Mouse (Mus musculus): ENCODE results near the gene Auts2. TPM values are rescaled to one million over a fixed set of nuclear protein-coding genes. Genes with fewer than 3 reads are reported as not detected.

Gene Auts2
- polyA plus RNA-seq, 1 experiment from 2014 or later = 4.9 TPM

DNA sequence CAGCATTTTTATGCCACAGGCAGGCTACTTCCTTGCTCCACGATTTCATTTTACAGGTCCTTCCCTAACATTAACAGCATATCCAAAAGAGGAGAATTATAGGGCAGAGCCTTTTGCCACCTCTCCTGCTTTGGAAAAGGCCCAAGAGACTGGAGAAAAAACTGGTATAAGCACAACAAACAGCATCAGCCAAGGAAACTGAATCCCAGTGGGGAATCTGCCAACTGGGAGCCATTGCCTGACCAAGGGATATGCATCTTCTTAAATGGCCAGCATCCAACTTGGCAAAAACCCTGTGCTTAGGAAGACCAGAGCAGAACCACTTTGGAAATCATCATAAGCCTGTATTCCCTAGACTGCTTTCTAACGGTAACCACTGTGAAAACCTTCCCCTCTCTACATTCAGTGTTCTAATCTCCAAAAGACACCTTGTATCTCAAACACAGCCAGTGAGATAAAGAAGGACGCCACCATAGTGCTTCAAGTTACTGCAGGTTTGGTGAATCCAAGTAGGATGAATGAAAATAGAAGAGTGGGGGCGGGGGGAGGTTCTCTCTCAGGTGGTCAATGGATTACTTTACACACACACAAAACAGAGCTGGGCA is 169.6 kb downstream of the Auts2 start:
- H3K9ac ChIP-seq (ENCODE audit: low read depth, low read length) = no peak overlapping the region
- no peak overlapping the region for H3K4me2 ChIP-seq (replicated peaks; ENCODE audit: low read depth)
- no peak overlapping the region for H3K27ac ChIP-seq (ENCODE audit: low read depth, low read length)
- no peak overlapping the region for H3K4me3 ChIP-seq (ENCODE audit: low read depth, low read length)
- no peak for ATAC-seq
- H3K27me3 ChIP-seq (replicated peaks; ENCODE audit: control insufficient read depth, insufficient read depth, low read length) = no peaks in the 10 kb centered on the region
- peaks cover 6% of the 10 kb centered on the region; the same call in 1 of the 2 replicates for H3K4me1 ChIP-seq (replicated peaks; ENCODE audit: control insufficient read depth, insufficient read depth, low read length)
- no peaks in the 10 kb centered on the region for H3K9me3 ChIP-seq (ENCODE audit: control insufficient read depth)
- 72% methylated on average over 4 of the region's 4 CpGs for WGBS
- no peak for TF ChIP-seq CTCF (IDR thresholded peaks at IDR 0.05; ENCODE audit: low read depth)
- H3K36me3 ChIP-seq (ENCODE audit: control insufficient read depth, insufficient read depth) = no peaks in the 10 kb centered on the region

DNA sequence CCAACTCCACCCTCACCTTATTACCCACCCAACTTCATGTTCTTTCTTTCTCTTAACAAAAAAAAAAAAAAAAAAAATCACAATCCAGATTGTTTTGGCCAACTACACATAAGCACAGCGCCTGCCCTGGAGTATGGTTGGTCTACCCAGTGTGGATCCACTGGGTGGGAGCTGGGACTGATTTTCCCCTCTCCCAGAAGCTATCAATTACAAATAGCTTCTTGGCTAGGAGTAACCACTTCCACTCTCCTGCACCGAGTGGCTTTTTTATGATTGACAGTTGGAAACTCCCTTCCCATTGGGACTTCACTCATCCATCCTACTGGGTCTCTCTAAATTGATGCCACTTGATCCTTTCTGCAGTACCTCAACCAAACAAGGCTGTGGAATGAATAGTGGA is 170.5 kb downstream of the Auts2 start:
- H3K27ac ChIP-seq (ENCODE audit: low read depth, low read length) = no peak overlapping the region
- no peak for ATAC-seq
- 90% methylated on average over 2 of the region's 2 CpGs for WGBS

DNA sequence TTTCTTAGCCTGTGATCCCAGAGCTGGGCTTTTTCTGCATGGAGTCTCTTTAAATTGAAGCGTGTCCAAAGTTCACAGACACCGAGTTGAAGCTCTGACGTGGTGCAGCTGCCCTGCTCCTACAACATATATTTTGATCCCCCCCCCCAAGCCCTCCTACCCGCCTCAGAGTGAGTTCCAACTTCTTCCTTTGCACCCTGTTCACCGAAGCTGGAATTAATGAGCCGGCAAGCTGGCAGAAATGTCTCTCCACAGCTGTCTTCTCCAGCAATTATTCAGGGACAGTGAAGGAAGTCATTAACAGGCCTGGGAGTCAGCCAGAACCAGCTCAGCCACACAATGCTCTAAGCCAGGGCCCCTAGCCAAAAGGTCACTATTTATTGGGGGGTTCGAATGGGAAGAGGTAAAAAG is 174.5 kb downstream of the Auts2 start:
- Histone ChIP-seq H3K36me3 (ENCODE audit: control insufficient read depth, insufficient read depth) (no peaks in the 10 kb centered on the region), H3K27ac (ENCODE audit: low read depth, low read length) (no peak overlapping the region), H3K4me2 (replicated peaks; ENCODE audit: low read depth) (0 out of 2 replicates have a peak overlapping the region, but pooled peaks have one; percentile 10), H3K4me1 (replicated peaks; ENCODE audit: control insufficient read depth, insufficient read depth, low read length) (peaks cover 9% of the 10 kb centered on the region; the same call in 1 of the 2 replicates), H3K9ac (ENCODE audit: low read depth, low read length) (no peak overlapping the region), H3K4me3 (ENCODE audit: low read depth, low read length) (no peak overlapping the region), H3K27me3 (replicated peaks; ENCODE audit: control insufficient read depth, insufficient read depth, low read length) (no peaks in the 10 kb centered on the region), H3K9me3 (ENCODE audit: control insufficient read depth) (no peaks in the 10 kb centered on the region)
- no peak for TF ChIP-seq CTCF (IDR thresholded peaks at IDR 0.05; ENCODE audit: low read depth)
- ATAC-seq = peak; percentile 67
- 7% methylated on average over 7 of the region's 7 CpGs for WGBS

More for the DNA sequence above, 170.5 kb downstream of the Auts2 start:
- Histone ChIP-seq H3K9ac (ENCODE audit: low read depth, low read length) (no peak overlapping the region), H3K27me3 (replicated peaks; ENCODE audit: control insufficient read depth, insufficient read depth, low read length) (no peaks in the 10 kb centered on the region), H3K4me2 (replicated peaks; ENCODE audit: low read depth) (no peak overlapping the region), H3K9me3 (ENCODE audit: control insufficient read depth) (no peaks in the 10 kb centered on the region), H3K4me3 (ENCODE audit: low read depth, low read length) (no peak overlapping the region), H3K36me3 (ENCODE audit: control insufficient read depth, insufficient read depth) (no peaks in the 10 kb centered on the region), H3K4me1 (replicated peaks; ENCODE audit: control insufficient read depth, insufficient read depth, low read length) (peaks cover 9% of the 10 kb centered on the region; the same call in 1 of the 2 replicates)
- no peak for TF ChIP-seq CTCF (IDR thresholded peaks at IDR 0.05; ENCODE audit: low read depth)

DNA sequence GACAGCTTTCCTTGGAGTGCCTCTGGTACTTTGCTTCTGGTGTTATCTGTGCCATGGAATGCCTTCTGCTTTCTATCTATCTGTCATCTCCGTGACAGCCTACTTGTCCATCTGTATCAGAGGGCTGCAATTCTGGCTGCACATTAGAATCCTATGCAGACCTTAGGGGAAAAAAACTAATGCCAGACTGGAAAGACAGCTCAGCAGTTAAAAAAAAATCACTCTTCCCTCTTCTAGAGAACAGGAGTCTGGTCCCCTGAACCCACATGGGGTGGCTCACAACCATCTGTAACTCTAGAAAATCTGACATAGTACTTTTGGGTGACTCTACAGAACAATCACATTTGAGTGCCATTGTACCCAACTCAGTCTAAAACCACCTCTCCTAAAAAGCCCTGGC is 181.9 kb downstream of the Auts2 start:
- TF ChIP-seq CTCF (IDR thresholded peaks at IDR 0.05; ENCODE audit: low read depth) = no peak
- Histone ChIP-seq H3K27ac (ENCODE audit: low read depth, low read length) (no peak overlapping the region), H3K36me3 (ENCODE audit: control insufficient read depth, insufficient read depth) (no peaks in the 10 kb centered on the region), H3K9me3 (ENCODE audit: control insufficient read depth) (no peaks in the 10 kb centered on the region), H3K4me2 (replicated peaks; ENCODE audit: low read depth) (no peak overlapping the region), H3K9ac (ENCODE audit: low read depth, low read length) (no peak overlapping the region), H3K4me1 (replicated peaks; ENCODE audit: control insufficient read depth, insufficient read depth, low read length) (no peaks in the 10 kb centered on the region), H3K4me3 (ENCODE audit: low read depth, low read length) (no peak overlapping the region), H3K27me3 (replicated peaks; ENCODE audit: control insufficient read depth, insufficient read depth, low read length) (no peaks in the 10 kb centered on the region)
- ATAC-seq = no peak
- WGBS = 94% methylated on average over 1 of the region's 1 CpGs

DNA sequence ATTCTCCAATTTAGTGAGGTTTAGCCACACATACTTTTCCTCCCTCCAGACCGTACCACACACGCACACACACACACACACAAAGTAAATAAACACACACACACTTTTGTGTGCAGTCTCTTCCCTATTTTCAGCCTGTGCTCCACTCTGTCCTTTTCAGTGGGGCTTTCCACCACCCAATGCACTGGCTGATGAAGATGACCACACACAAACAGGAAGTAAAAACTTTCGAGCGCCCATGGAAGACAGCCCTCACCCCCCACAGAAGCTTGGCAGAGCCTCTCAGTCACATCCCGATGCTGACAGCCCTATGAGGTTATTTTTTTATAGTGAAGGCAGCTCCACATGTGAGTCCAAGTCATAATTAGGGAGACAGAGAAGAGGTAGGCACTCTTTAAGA is 185.4 kb downstream of the Auts2 start:
- Histone ChIP-seq H3K27ac (ENCODE audit: low read depth, low read length) (no peak overlapping the region), H3K27me3 (replicated peaks; ENCODE audit: control insufficient read depth, insufficient read depth, low read length) (no peaks in the 10 kb centered on the region), H3K4me1 (replicated peaks; ENCODE audit: control insufficient read depth, insufficient read depth, low read length) (0 out of 2 replicates have a peak, but pooled peaks cover 2% of the 10 kb centered on the region), H3K4me3 (ENCODE audit: low read depth, low read length) (no peak overlapping the region), H3K9ac (ENCODE audit: low read depth, low read length) (no peak overlapping the region), H3K36me3 (ENCODE audit: control insufficient read depth, insufficient read depth) (no peaks in the 10 kb centered on the region), H3K9me3 (ENCODE audit: control insufficient read depth) (no peaks in the 10 kb centered on the region), H3K4me2 (replicated peaks; ENCODE audit: low read depth) (no peak overlapping the region)
- 62% methylated on average over 5 of the region's 5 CpGs for WGBS
- TF ChIP-seq CTCF (IDR thresholded peaks at IDR 0.05; ENCODE audit: low read depth) = no peak
- ATAC-seq = no peak

DNA sequence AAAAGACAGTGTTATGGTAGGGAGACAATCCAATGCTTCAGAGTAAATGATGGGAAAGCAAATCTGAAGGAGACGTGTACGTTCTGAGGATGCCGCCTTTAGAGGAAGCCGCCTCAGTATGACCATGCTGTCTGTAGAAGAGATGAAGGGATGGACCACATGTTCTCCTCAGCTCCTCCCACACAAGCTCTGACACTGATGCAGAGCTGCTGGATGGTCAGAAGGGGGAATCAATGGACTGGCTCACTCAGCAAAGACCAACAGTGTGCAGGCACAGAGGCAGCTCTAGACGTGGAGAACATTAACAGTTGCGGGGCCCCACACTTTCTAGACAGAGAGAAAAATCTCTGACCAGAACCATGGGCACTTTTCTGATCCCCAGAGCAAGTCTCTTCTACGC is 187.2 kb downstream of the Auts2 start:
- Histone ChIP-seq H3K27me3 (replicated peaks; ENCODE audit: control insufficient read depth, insufficient read depth, low read length) (no peaks in the 10 kb centered on the region), H3K27ac (ENCODE audit: low read depth, low read length) (no peak overlapping the region), H3K9me3 (ENCODE audit: control insufficient read depth) (no peaks in the 10 kb centered on the region), H3K9ac (ENCODE audit: low read depth, low read length) (no peak overlapping the region), H3K4me2 (replicated peaks; ENCODE audit: low read depth) (no peak overlapping the region), H3K4me3 (ENCODE audit: low read depth, low read length) (no peak overlapping the region), H3K4me1 (replicated peaks; ENCODE audit: control insufficient read depth, insufficient read depth, low read length) (0 out of 2 replicates have a peak, but pooled peaks cover 2% of the 10 kb centered on the region), H3K36me3 (ENCODE audit: control insufficient read depth, insufficient read depth) (no peaks in the 10 kb centered on the region)
- WGBS = 84% methylated on average over 7 of the region's 7 CpGs
- TF ChIP-seq CTCF (IDR thresholded peaks at IDR 0.05; ENCODE audit: low read depth) = 0 out of 2 replicates have a peak, but pooled peaks have one; percentile 16
- no peak for ATAC-seq
